Mouse (Mus musculus) limb, embryonic 13.5 days (tissue): ENCODE measurements around the gene Commd7. TPM values are rescaled to one million over a fixed set of nuclear protein-coding genes. Genes with fewer than 3 reads are reported as not detected.

Experiments used
- ATAC-seq: fragments of 200-750 bp; cut with Nextera tagmentation; 2 replicates; pipeline ENCODE4 v1.8.0; 2017; ENCODE audit warnings: low read depth, moderate number of reproducible peaks, moderate TSS enrichment; ENCODE audit not compliant: low FRiP score
- H3K27ac ChIP-seq: fragments of 300-500 bp; sonication (generic); 2 replicates; pipeline ENCODE4 v1.5.1; 2015; ENCODE audit warnings: inconsistent platforms, mild to moderate bottlenecking, moderate library complexity
- H3K27me3 ChIP-seq: fragments of 300-500 bp; sonication (generic); 2 replicates; pipeline ENCODE4 v1.6.1; 2015; ENCODE audit warnings: mild to moderate bottlenecking, inconsistent platforms
- H3K36me3 ChIP-seq: fragments of 300-500 bp; sonication (generic); 2 replicates; pipeline ENCODE4 v1.6.1; 2015; ENCODE audit warnings: inconsistent platforms, mild to moderate bottlenecking, moderate library complexity
- H3K4me1 ChIP-seq: fragments of 300-500 bp; sonication (generic); 2 replicates; pipeline ENCODE4 v1.6.1; 2015; ENCODE audit warnings: inconsistent platforms
- H3K4me2 ChIP-seq: fragments of 300-500 bp; sonication (generic); replicated peaks from 2 replicates; pipeline ENCODE4 v1.6.1; 2015; ENCODE audit warnings: inconsistent platforms, mild to moderate bottlenecking, moderate library complexity
- H3K4me3 ChIP-seq: fragments of 300-500 bp; sonication (generic); 2 replicates; pipeline ENCODE4 v1.5.1; 2015; ENCODE audit warnings: moderate library complexity, mild to moderate bottlenecking, inconsistent platforms
- H3K9ac ChIP-seq: fragments of 300-500 bp; sonication (generic); 2 replicates; pipeline ENCODE4 v1.6.1; 2015; ENCODE audit warnings: mild to moderate bottlenecking, inconsistent platforms
- H3K9me3 ChIP-seq: fragments of 300-500 bp; sonication (generic); 2 replicates; pipeline ENCODE4 v1.6.1; 2016; ENCODE audit warnings: inconsistent platforms
- WGBS: fragments of 180-500 bp; shearing (Covaris S2); methylation state at CpG from one replicate; pipeline ENCODE4 v1.1.7; 2015; 5-methylcytosine and 5-hydroxymethylcytosine counted together
- polyA plus RNA-seq: library from polyadenylated mRNA; unstranded; fragments of >200 nt; fragmentation: Nextera tagmentation; extraction: Ambion mirVana; gene quantifications from 2 replicates; pipeline ENCODE4 v1.2.1, GENCODE M21; 2015

Gene Commd7
- polyA plus RNA-seq, 1 experiment from 2014 or later, result 79.4 TPM

DNA sequence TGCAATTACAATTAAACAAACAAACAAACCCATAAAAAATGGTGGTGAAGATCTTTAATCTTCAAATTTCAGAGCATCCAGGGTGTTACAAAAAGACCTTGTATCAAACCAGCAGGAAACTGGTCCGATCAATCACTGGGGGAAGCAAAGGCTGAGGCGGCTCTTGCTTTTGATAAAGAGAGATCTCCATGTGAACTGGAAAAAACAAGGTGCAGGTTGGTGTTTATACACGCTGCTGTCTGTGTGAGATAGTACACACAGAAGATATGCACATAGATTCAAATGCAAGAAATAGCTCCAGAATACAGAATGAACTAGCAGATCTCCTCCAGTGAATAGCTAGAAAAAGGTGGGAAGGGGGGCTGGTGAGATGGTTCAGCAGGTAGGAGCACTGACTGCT is 15.7 kb downstream of the Commd7 start:
- H3K4me1 ChIP-seq, result peaks cover 10% of the 10 kb centered on the region
- no peaks in the 10 kb centered on the region for H3K27me3 ChIP-seq
- no peak overlapping the region for H3K27ac ChIP-seq
- WGBS, result 92% methylated on average over 3 of the region's 3 CpGs
- H3K9ac ChIP-seq, result no peak overlapping the region
- no peak overlapping the region for H3K4me2 ChIP-seq
- no peak for ATAC-seq
- H3K36me3 ChIP-seq, result peaks cover 57% of the 10 kb centered on the region
- no peaks in the 10 kb centered on the region for H3K9me3 ChIP-seq
- H3K4me3 ChIP-seq, result no peak overlapping the region

DNA sequence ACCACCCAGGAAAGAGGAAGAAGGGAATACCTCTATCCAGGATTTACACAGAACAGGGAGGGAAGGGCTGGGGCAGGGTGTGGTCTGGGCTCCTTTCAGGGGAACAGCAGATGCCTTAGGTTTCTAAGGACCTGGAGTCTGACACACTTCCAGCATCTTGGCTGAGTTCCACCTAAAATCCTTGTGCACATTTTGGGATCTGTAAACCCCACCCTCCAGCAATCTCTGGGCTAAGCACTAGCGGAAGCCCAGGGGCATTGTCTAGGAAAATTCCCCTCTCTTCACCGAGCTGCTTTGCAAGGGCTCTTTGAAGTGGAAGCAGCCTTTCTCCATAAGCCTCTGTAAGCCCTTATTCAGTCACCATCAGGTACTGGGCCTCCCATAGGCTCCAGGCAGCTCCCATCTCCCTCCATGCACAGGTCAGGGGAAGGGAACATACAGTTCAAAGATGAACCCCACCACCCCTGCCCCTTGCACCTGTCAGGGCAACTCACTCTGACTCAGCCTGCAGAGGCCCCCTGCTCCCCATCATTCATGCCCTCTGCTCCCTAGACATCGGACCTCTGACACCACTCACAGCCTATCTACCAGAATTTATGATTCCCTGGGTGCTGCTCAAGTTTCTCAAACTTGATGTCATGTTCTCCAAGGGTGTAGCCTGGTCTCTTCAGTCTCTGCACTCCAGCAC is 19.8 kb downstream of the Commd7 start:
- H3K4me2 ChIP-seq, result no peak overlapping the region
- H3K4me1 ChIP-seq, result peaks cover 36% of the 10 kb centered on the region
- no peak overlapping the region for H3K9ac ChIP-seq
- peak; percentile 20; the same call in 1 of the 2 replicates for ATAC-seq
- H3K27ac ChIP-seq, result no peak overlapping the region; the same call in 1 of the 2 replicates
- no peaks in the 10 kb centered on the region for H3K27me3 ChIP-seq
- H3K9me3 ChIP-seq, result no peaks in the 10 kb centered on the region
- H3K4me3 ChIP-seq, result no peak overlapping the region
- H3K36me3 ChIP-seq, result peaks cover 16% of the 10 kb centered on the region; the same call in 1 of the 2 replicates
- 29% methylated on average over 3 of the region's 3 CpGs for WGBS

DNA sequence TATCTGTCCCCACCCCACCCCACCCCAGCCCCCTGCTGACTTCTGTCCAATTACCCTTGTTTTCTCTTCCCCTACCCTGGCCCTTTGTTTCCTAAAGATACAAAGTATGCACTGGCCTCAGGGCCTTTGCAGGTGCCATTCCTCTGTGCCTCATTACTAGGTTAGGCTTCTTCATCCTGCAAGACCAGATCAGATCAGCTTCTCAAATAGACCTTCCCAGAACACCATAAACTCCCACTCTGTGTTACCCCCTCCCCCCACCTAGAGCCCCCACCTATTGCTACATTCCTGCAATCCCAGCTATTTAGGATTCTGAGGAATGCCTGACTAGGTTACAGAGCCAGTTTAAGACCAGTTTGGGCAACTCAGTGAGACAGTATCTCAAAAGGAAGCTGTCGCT is 20.8 kb downstream of the Commd7 start:
- no peaks in the 10 kb centered on the region for H3K9me3 ChIP-seq
- peaks cover 36% of the 10 kb centered on the region for H3K4me1 ChIP-seq
- WGBS, result 89% methylated on average over 1 of the region's 1 CpGs
- no peak for ATAC-seq
- H3K4me3 ChIP-seq, result no peak overlapping the region
- no peak overlapping the region for H3K9ac ChIP-seq
- 0 out of 2 replicates have a peak, but pooled peaks cover 8% of the 10 kb centered on the region for H3K36me3 ChIP-seq
- H3K4me2 ChIP-seq, result no peak overlapping the region
- H3K27me3 ChIP-seq, result no peaks in the 10 kb centered on the region
- H3K27ac ChIP-seq, result no peak overlapping the region

DNA sequence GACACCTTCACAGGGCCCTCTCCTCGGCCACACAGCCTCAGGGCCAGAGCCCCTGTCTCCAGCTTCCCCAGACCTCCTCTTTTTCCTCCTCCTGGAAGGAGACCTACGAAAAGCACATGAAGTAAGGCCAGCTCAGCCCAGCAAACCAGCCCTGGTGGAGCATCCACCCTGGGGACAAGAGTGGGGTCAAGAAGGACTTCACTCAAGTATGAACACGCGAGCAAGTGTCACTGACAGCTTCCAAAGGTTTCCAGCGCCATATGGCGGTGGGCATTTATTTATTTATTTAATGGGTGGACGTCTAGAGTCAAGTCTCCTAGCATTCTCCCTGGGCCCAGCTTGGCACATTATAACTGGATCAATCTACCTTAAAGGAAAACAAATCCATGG is 21.3 kb downstream of the Commd7 start:
- 68% methylated on average over 7 of the region's 7 CpGs for WGBS
- ATAC-seq, result no peak

DNA sequence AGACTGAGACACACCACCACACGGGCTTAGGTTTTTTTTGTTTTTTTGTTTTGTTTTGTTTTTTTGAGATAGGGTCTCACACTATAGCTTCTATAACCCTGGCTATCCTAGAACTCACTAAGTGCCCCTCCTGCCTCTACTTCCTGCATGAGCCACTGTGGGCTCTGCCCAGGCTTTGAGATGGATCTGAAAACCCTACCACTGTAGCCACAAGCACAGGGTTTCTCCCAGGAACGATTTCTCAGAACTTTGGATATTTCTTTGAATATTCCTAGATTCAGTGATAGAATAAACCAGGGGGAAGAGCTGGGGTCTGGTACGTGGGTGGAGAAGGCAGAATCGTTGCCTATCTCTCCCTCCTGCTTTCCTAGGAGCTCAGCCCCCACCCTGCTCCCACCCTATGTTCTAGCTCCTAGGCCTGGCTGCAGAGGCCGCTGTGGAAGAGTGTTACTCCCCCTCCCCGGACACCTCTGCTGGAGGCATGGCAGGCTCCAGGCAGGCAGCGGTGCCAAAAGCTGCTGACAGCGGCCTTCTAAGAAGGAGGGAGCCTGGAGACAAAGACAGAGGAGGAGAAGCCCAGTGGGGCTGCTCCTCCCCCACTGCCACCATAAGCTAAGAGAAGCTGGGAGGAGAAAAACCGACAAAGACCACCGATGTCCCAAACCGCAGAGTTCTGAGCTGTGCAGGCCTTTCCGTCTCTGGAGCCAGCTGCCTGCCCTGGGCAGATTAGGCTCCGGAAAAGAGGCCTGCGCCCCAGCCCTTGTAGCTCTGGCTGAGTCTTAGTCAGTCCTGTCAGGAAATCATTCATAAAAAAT is 21.9 kb downstream of the Commd7 start:
- ATAC-seq, result peak; percentile 42
- Histone ChIP-seq H3K27ac (peak overlapping the region; percentile 79; the same call in 1 of the 2 replicates), H3K9ac (peak overlapping the region; percentile 48; the same call in 1 of the 2 replicates), H3K9me3 (no peaks in the 10 kb centered on the region), H3K4me2 (no peak overlapping the region; the same call in 1 of the 2 replicates), H3K4me3 (no peak overlapping the region), H3K27me3 (no peaks in the 10 kb centered on the region), H3K4me1 (peaks cover 36% of the 10 kb centered on the region), H3K36me3 (0 out of 2 replicates have a peak, but pooled peaks cover 8% of the 10 kb centered on the region)
- WGBS, result 23% methylated on average over 14 of the region's 14 CpGs

More for the DNA sequence above, 21.3 kb downstream of the Commd7 start:
- H3K4me2 ChIP-seq, result no peak overlapping the region
- no peak overlapping the region for H3K9ac ChIP-seq
- H3K4me3 ChIP-seq, result no peak overlapping the region
- H3K36me3 ChIP-seq, result 0 out of 2 replicates have a peak, but pooled peaks cover 8% of the 10 kb centered on the region
- H3K27me3 ChIP-seq, result no peaks in the 10 kb centered on the region
- H3K27ac ChIP-seq, result peak overlapping the region; percentile 79; the same call in 1 of the 2 replicates
- H3K9me3 ChIP-seq, result no peaks in the 10 kb centered on the region
- H3K4me1 ChIP-seq, result peaks cover 36% of the 10 kb centered on the region

DNA sequence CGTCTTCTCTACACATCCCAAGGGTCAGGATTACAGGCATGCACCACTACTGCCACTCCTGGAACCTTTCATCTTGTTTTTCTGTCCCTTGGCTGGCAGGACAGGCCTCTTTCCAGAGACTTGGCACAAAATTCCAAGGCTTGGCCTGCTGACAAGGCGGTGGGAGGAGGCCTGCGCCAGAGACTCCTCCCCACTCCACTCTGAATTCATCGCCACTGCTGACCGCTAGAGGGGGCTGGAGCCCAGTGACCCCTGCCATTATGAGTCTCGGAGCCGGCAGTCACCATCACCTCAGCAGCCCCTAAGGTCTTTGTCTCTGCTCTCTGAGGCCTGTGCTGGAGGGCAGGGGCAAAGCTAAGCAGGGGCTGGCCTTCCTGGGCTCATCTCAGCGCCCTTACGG is 23.0 kb downstream of the Commd7 start:
- Histone ChIP-seq H3K27me3 (no peaks in the 10 kb centered on the region), H3K27ac (no peak overlapping the region), H3K4me2 (peak overlapping the region; percentile 28), H3K4me3 (no peak overlapping the region), H3K4me1 (peaks cover 36% of the 10 kb centered on the region), H3K9me3 (no peaks in the 10 kb centered on the region), H3K36me3 (no peaks in the 10 kb centered on the region), H3K9ac (no peak overlapping the region)
- ATAC-seq, result peak; percentile 25; the same call in 1 of the 2 replicates
- WGBS, result 15% methylated on average over 9 of the region's 9 CpGs

DNA sequence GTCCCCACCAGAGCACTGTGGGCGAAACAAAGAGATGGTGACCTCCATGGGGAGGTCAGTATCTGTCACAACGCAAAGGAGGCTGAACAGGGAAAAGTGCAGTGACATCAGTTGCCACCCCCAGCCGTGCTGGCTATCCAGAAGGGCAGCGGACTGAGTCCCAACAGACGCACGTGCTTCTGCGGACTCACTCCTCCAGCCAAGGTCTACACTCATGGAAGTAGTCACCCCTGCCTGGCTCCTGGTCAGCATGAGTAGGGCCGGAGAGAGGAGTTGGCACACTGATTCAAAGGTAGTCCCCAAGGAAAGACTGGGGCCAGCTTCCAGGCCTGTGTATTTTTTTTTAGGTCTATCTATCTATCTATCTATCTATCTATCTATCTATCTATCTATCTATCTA is 23.5 kb downstream of the Commd7 start:
- no peak for ATAC-seq
- Histone ChIP-seq H3K4me2 (no peak overlapping the region), H3K9me3 (no peaks in the 10 kb centered on the region), H3K27me3 (no peaks in the 10 kb centered on the region), H3K4me3 (no peak overlapping the region), H3K36me3 (no peaks in the 10 kb centered on the region), H3K27ac (no peak overlapping the region), H3K4me1 (peaks cover 36% of the 10 kb centered on the region), H3K9ac (no peak overlapping the region)
- WGBS, result 83% methylated on average over 8 of the region's 8 CpGs

DNA sequence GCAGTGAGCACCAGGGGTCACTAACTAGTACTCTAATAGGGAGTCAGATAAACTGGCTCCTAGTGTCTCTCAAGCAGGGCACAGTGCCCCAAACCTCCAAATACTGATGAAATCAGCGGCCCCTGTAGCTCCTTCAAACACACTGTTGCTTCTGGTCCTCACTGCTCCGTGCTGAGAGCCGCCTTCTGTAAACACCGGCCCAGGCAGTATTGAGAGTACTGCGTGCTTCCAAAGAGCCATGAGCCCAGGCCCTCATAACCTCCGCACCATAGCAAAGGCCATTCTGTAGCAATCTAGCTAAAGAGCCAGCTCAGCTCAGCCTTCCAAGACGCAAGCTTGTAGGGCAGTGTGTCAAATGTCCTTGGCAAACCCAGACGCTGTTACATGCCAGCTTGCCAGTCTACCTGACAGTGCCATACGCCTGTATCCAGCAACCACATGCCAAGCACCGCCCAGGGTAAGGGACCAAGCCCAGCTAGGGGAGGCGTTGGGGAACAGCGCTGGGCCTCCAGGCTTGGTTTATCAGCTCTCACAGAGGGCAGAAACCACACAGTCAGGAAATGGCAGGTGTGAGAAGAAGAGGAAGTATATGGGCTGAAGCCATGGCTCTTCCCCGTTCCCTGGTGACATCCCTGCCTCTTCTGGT is 24.6 kb downstream of the Commd7 start:
- no peaks in the 10 kb centered on the region for H3K27me3 ChIP-seq
- H3K36me3 ChIP-seq, result no peaks in the 10 kb centered on the region
- no peak overlapping the region for H3K27ac ChIP-seq
- no peak for ATAC-seq
- no peak overlapping the region for H3K4me3 ChIP-seq
- peaks cover 33% of the 10 kb centered on the region for H3K4me1 ChIP-seq
- H3K9me3 ChIP-seq, result no peaks in the 10 kb centered on the region
- 82% methylated on average over 13 of the region's 13 CpGs for WGBS
- no peak overlapping the region for H3K9ac ChIP-seq
- H3K4me2 ChIP-seq, result no peak overlapping the region

DNA sequence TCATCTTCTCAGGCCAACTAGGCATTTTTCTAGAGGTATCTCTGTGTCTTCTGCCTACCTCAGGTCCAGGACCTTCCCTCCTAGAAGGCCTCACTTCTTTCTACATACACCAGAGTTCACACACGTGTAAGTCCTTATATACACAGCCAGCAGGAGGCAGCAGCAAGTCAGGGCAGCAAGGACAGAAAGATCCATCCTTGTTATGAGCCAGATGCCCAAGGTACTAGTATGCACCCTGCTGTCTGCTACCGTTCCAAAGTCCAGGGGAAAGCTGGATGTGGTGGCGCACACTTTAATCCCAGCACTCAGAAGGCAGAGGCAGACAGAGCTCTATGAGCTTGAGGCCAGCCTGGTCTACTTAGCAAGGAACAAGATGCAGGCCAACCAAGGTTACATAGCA is 26.2 kb downstream of the Commd7 start:
- Histone ChIP-seq H3K4me2 (no peak overlapping the region), H3K9me3 (no peaks in the 10 kb centered on the region), H3K4me3 (no peak overlapping the region), H3K27ac (no peak overlapping the region), H3K9ac (no peak overlapping the region), H3K27me3 (no peaks in the 10 kb centered on the region), H3K4me1 (peaks cover 26% of the 10 kb centered on the region), H3K36me3 (no peaks in the 10 kb centered on the region)
- no peak for ATAC-seq
- WGBS, result 74% methylated on average over 3 of the region's 3 CpGs

DNA sequence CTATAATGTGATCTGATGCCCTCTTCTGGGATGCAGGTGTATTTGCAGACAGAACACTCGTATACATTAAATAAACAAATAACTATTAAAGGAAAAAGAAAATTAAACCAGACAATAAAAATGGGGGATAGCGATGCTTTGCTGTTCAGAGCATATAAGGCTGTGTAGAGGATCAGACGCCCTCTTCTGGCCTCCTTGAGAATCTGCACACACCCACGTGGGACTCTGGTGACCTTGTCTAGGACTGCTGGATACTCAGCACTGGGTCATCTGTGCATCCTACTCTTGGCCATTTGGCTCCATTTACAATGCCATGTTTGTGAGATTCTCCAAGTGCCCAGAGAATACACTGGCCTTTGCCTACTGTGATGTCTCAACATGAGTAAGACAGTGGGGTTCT is 28.9 kb downstream of the Commd7 start:
- Histone ChIP-seq H3K4me3 (no peak overlapping the region), H3K36me3 (no peaks in the 10 kb centered on the region), H3K27me3 (no peaks in the 10 kb centered on the region), H3K9ac (no peak overlapping the region), H3K9me3 (no peaks in the 10 kb centered on the region), H3K4me1 (no peaks in the 10 kb centered on the region; the same call in 1 of the 2 replicates), H3K27ac (no peak overlapping the region), H3K4me2 (no peak overlapping the region)
- 28% methylated on average over 4 of the region's 4 CpGs for WGBS
- ATAC-seq, result no peak

DNA sequence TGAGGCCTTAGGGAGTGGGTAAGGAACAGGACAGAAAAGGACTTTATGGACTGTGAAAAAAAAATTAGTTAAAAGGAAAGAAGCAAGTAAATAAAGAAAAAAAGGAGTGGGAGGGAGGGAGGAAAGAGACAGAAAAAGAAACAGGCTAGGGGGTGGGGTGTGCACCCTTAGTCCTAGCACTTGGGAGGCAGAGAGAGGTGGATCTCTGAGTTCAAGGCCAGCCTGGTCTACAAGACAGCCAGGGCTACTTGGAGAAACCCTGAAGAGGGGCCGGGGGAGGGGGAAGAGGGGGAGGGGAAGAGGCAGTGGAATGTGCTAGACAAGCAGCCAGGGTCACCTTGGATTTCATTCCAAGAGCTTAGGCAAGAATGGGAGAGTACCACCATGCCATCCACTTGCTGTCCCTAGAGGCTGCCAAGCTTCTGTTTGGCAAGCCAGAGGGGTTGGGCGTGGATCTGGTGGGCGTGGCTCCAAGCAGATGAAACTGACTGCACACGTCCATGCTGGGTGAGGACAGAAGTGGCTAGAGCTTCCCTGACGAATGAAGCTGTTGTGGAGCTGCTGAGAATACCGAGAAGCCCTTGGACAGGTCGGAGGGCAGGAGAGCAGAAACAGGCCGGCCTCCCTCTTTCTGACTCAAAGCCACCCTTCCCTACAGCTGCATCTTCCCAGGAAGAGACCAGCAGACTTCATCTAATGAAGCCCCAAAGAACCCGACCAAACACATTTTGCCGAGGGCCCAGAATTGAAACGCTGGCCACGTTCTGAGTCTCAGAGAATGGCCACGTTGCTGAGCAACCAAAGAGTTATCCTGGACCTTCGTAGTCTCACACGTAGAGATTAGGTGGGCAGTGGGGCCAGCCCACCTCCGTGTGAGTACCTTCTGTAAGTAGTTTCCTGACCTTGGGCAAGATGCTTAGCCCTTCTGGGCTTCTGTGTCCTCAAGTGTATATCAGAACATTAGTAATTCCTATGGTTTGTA is 31.6 kb downstream of the Commd7 start:
- Histone ChIP-seq H3K4me3 (no peak overlapping the region), H3K9me3 (no peaks in the 10 kb centered on the region), H3K27ac (no peak overlapping the region), H3K4me1 (no peaks in the 10 kb centered on the region; the same call in 1 of the 2 replicates), H3K27me3 (no peaks in the 10 kb centered on the region), H3K9ac (no peak overlapping the region; the same call in 1 of the 2 replicates), H3K36me3 (no peaks in the 10 kb centered on the region), H3K4me2 (no peak overlapping the region)
- WGBS, result 60% methylated on average over 16 of the region's 16 CpGs
- ATAC-seq, result no peak
